Comparison of ENCODE assay signal across 28 mouse cellular contexts in genomic region chr10:4354371-4355260, GRCm38 (mm10). TPM values are rescaled to one million over a fixed set of nuclear protein-coding genes. Genes with fewer than 3 reads are reported as not detected.
DNase-seq lines count a peak whose midpoint lies in the region; ATAC-seq and TF ChIP-seq lines count a peak whose summit lies in the region.
"Had no signal": no experiment of that assay in that cellular context is flagged by ENCODE, and none has a peak within 500 bp of the region (broad histone marks: within the 10 kb centered on the region; RNA-seq: fewer than 3 reads in every experiment).

No protein-coding gene starts in this region.

- ATAC-seq in frontal cortex, adult (ENCODE audit: low TSS enrichment) = peak; percentile 41; the same call in 1 of the 2 replicates
- ATAC-seq in lung, postnatal 0 days = no peak
- ATAC-seq: forebrain, embryonic 13.5 days; intestine, embryonic 16.5 days; midbrain, embryonic 15.5 days; Patski had no signal

- no peaks in the 10 kb centered on the region for H3K9me3 ChIP-seq in lung, postnatal 0 days (ENCODE audit: low read length)
- H3K9me3 ChIP-seq: embryonic facial prominence, embryonic 10.5 days; embryonic facial prominence, embryonic 15.5 days; forebrain, embryonic 13.5 days; hindbrain, embryonic 13.5 days; midbrain, embryonic 10.5 days; midbrain, embryonic 15.5 days; neural tube, embryonic 15.5 days had no signal

- H3K4me2 ChIP-seq in lung, postnatal 0 days (replicated peaks; ENCODE audit: low read depth, low read length) = no peak overlapping the region
- H3K4me2 ChIP-seq: embryonic facial prominence, embryonic 15.5 days; forebrain, embryonic 13.5 days; hindbrain, embryonic 13.5 days; midbrain, embryonic 15.5 days; neural tube, embryonic 15.5 days had no signal

- no peak overlapping the region for H3K4me3 ChIP-seq in lung, postnatal 0 days (ENCODE audit: low read depth, low read length)
- H3K4me3 ChIP-seq: embryonic facial prominence, embryonic 10.5 days; embryonic facial prominence, embryonic 15.5 days; forebrain, embryonic 13.5 days; hindbrain, embryonic 13.5 days; midbrain, embryonic 10.5 days; midbrain, embryonic 15.5 days; neural tube, embryonic 15.5 days had no signal

- H3K27me3 ChIP-seq in lung, postnatal 0 days (replicated peaks; ENCODE audit: insufficient read depth, low read length) = no peaks in the 10 kb centered on the region
- H3K27me3 ChIP-seq: embryonic facial prominence, embryonic 15.5 days; forebrain, embryonic 13.5 days; hindbrain, embryonic 13.5 days; midbrain, embryonic 15.5 days; neural tube, embryonic 15.5 days; Patski had no signal

- peaks cover 22% of the 10 kb centered on the region; the same call in 1 of the 2 replicates for H3K36me3 ChIP-seq in lung, postnatal 0 days (ENCODE audit: insufficient read depth, low read length)

- H3K9ac ChIP-seq in lung, postnatal 0 days (replicated peaks; ENCODE audit: low read depth) = no peak overlapping the region
- H3K9ac ChIP-seq: embryonic facial prominence, embryonic 15.5 days; forebrain, embryonic 13.5 days; hindbrain, embryonic 13.5 days; liver, embryonic 14.5 days; midbrain, embryonic 15.5 days; neural tube, embryonic 15.5 days had no signal

- no peak overlapping the region for H3K27ac ChIP-seq in lung, postnatal 0 days (ENCODE audit: low read length)
- H3K27ac ChIP-seq: embryonic facial prominence, embryonic 10.5 days; embryonic facial prominence, embryonic 15.5 days; forebrain, embryonic 13.5 days; hindbrain, embryonic 13.5 days; kidney, postnatal 0 days; liver, embryonic 14.5 days; midbrain, embryonic 10.5 days; midbrain, embryonic 15.5 days; neural tube, embryonic 15.5 days had no signal

- DNase-seq in frontal cortex, adult 2 months (ENCODE audit: extremely low spot score in 1 of 2, low spot score in 1 of 2) = no peak
- peak; percentile 68 for DNase-seq in lung, postnatal 0 days (ENCODE audit: low spot score)
- DNase-seq in lung, postnatal 10 days = no peak
- DNase-seq in gastrocnemius, postnatal 25 days = peak; percentile 62
- no peak for DNase-seq in left cerebral cortex, adult 9 months (ENCODE audit: low spot score in 2 of 2)
- no peak for DNase-seq in adrenal gland, adult (ENCODE audit: inconsistent age in 2 of 2, low spot score in 1 of 2)
- DNase-seq: adrenal gland, adult 8-10 months; cerebellum, adult 8-10 months; cerebellum, postnatal 25 days; heart, postnatal 4 days; kidney, adult 8-10 months; kidney, postnatal 4 days; layer of hippocampus, postnatal 36 days; liver; lung, adult 2 months; right cerebral cortex, adult 18-20 months had no signal

- WGBS in lung, postnatal 0 days = 82% methylated on average over 38 of the region's 38 CpGs

- no peak for TF ChIP-seq EP300 in lung, postnatal 0 days (IDR thresholded peaks at IDR 0.05)

- H3K4me1 ChIP-seq in lung, postnatal 0 days (ENCODE audit: insufficient read depth, low read depth, low read length) = no peaks in the 10 kb centered on the region
- H3K4me1 ChIP-seq: embryonic facial prominence, embryonic 15.5 days; forebrain, embryonic 13.5 days; hindbrain, embryonic 13.5 days; midbrain, embryonic 10.5 days; midbrain, embryonic 15.5 days; neural tube, embryonic 15.5 days had no signal

- no peak for TF ChIP-seq CTCF in lung, postnatal 0 days (IDR thresholded peaks at IDR 0.05)

RNA-seq across cellular contexts. Expression of gene Zbtb2, which starts 33.3 kb away (rescaled TPM):
- polyA plus RNA-seq in frontal cortex, adult 2 months (2012; rRNA removed) = 8.5 and 8.9 TPM in 2 replicates
- polyA plus RNA-seq in lung, postnatal 0 days (2015; fragmentation: Nextera tagmentation; extraction: Ambion mirVana) = 9.2 and 9.4 TPM in 2 replicates
- total RNA-seq in gastrocnemius, postnatal 25 days (2021) = 1 to 10 TPM; 4.6 to 4.8 TPM

Comparison
In these comparisons a context has a peak if more than half of its experiments do, and no peak if none do; other contexts are left out.
1. DNase-seq: peak in lung, postnatal 0 days (single experiment) and gastrocnemius, postnatal 25 days (single experiment); none in frontal cortex, adult 2 months (0 of 2), lung, postnatal 10 days (single experiment), left cerebral cortex, adult 9 months (0 of 2) and adrenal gland, adult (0 of 2).